Mouse (Mus musculus) mouse trophoblast stem cell (cell line): Measurements from ENCODE around the gene Galr2.

ENCODE experiments used
- in situ Hi-C, 2 experiments: fragments of 300-500 bp; cut with MseI, MboI; formaldehyde crosslinking; loops; 2 replicates in 1 of 2; 3 replicates in 1 of 2; pipeline ENCODE4 v1.15.1; 2025

Galr2 gene

GRCm38 (mm10) chr11:116306126-116306982 lies 25.6 kb downstream of the Galr2 start:
- in situ Hi-C loops: no loop called here

DNA sequence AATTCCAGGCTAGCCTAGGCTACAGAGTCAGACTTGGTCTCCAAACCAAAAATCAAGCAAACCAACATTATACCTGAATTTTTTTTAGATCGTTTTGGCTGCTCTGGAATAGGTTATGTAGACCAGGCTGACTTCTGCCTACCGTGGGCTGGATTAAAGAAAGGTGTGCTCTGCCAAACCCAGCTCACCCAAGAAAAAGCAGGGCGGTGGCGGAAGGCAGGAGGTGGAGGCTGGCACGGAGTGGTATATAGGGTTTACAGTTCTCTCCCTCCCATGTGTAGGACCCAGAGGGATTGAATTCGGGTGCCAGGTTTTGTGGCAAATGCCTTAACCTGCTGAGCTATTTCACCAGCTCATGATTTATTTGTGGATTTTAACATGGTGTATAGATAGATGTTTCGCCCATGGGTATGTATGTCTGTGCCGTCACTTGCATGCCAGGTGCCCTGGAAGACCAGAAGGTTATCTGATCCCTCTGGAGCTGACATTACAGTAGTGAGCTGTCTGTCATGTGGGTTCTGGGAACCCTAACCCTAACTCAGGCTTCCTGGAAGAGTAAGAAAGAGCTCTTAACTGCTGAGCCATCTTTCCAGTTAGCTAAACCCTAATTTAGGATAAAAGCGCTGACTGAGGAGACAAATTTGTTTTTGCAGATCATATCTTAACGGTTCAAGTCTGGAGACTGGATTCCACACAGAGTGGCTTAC lies 26.4 kb downstream of the Galr2 start, which contains the start of gene Exoc7:
Gene Exoc7 (minus strand): TSS at position 215 of the 707 bp plus-strand sequence.
- in situ Hi-C loops: no loop called here

DNA sequence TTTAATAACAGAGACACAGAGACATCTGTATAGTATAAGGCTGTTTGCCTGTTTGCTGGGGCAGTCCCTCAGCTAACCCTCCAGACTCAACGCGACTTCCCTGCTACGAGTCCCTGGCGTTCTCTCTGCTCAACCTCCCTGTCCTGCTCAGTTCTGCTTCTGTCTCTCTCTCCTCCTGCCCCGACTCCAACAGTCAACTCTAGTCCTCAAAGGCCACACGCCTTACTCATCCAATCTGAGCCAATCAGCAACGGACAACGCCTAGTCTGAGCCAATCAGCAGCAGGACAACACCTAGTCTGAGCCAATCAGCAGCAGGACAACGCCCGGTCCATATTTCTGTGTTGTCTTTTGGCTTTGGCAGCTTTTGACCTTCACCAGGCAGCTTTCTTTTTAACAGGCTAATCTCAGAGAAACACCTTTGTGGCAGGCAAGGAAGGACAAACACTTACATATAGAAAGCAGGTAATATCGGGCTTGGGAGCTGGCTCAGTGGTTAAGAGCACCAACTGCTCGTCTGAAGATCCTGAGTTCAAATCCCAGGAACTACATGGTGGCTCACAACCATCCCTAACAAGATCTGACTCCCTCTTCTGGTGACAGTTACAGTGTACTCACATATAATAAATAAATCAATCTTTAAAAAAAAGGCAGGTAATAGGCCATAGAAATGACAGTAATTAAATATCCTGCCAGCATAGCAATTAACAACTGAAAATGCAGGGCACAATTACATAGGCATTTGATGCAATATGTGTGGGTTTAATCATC lies 27.2 kb downstream of the Galr2 start:
- in situ Hi-C loops: no loop called here

DNA sequence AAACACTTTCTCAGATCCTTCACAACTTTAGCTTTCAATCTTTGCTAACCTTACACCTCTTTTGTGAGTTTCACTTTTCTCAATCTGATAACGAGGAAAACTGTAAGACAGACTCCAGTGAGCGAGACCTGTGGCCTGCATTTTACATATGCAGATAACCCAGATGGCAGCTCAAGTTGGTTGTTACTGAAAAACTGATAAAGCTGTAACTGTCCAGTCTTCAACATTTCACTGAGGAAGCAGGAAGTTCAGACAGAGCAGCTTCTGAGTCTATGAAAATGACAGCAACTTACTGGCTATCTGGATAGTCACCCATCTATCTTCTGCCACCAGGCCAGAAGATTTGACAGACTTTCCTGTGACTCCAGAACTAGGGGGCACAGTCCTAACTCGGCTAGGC lies 28.9 kb downstream of the Galr2 start:
- in situ Hi-C loops: no loop called here

- in situ Hi-C loops: loop anchor here in 1 of 2 experiments (5.0 kb wide), 1 partner anchor 141 kb away; no protein-coding TSS in a partner anchor
Observed at GRCm38 (mm10) chr11:116311169-116311568, 30.4 kb downstream of the Galr2 start.

DNA sequence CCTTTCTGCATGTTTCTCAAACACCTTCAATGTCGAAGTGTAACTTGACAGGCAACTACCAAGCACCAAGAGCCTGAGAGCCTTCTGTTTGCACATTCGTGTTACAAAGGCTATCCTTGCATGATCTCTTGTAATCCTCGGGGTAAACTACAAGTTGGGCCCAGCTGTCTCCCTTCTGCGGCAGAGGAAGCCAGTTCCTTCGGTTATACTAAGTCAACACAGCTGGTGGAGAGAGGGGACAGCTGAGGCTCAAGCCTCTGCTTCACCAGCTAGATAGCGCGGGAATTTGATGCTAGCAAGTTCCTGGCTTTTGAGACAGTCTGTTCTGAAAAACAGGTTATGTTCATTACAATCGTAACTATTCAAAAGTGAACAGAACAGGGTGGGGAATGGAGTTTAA lies 31.6 kb downstream of the Galr2 start:
- in situ Hi-C loops: loop anchor here in 1 of 2 experiments (5.0 kb wide), 1 partner anchor 140 kb away; no protein-coding TSS in a partner anchor

DNA sequence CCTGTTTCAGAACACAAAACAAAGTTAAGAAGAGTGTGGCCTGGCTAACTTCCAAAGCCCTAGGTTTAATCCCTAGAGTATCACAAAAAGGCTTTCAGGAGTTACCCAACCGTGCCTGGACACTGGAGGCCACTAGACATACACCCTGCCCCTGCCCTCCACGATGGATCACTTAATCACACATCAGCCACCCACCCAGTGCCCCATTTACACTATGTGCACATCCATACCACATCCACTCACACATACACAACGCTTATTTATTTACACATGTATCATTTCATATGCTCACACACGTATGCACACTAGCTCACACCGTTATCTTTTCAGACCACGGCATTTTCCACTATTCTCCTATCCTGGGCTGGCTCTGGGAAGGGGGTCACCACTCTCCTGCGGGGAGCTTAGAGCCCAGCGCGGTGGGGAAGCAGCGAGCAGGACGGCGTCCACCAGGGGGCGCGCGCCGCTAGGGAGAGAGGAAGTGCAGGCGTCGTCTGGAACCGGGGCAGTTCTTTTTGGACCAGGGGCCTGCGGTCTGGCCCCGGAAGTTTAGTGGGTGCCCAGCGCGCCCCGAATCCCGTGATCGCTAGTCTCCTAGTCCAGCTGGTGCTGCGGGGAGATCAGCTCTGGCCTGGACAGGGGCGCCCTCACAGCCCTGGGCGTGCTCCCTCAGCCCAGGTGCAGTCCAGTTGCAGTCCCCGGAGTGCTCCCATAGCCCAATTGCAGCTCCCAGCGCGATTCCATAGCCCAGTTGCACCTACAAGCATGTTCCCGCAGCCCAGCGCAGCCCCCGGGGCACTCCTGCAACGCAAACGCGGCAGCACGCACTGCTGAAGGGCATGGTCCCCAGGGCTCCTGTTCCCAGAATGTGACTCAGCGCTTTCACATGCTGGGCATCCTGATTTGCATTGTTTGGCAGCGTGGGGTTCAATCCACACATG lies 38.2 kb downstream of the Galr2 start:
- in situ Hi-C loops: loop anchor here in 1 of 2 experiments (5.0 kb wide), 1 partner anchor 53 kb away; no protein-coding TSS in a partner anchor

DNA sequence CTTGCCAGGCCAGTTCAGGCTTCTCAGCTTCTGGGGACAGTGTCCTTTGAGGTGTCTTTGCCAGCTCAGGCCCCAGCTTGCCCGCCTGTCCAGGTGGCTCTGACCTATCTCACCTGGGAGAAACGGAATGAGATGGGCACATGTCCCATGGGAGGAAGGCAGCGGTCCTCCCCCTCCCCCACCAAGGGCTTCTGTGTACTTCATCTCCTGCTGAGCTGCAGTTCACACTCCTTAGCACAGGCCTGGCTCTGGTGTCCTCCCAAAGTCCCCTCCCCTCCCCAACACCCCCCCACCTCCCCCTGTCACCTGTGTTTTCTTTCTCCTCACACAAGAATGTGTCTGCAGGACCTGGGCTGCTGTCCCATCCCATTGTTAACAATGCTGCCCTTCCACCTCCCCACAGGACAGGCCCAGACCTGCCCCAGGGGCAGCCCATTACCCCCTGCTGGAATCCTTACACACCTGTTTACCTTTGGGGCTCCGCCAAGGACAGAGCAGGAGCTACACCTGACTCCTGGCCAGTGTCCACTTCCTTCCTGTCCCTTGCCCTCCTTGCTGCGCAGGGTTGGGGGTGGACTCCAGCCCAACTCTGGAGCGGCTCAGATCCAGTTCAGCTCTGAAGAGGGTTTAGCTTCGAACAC lies 46.3 kb downstream of the Galr2 start:
- in situ Hi-C loops: loop anchor here in 1 of 2 experiments (10.0 kb wide), 1 partner anchor 118 kb away; no protein-coding TSS in a partner anchor

GRCm38 (mm10) chr11:116329314-116330210 lies 48.8 kb downstream of the Galr2 start:
- in situ Hi-C loops: loop anchor here in 1 of 2 experiments (10.0 kb wide), 1 partner anchor 115 kb away; no protein-coding TSS in a partner anchor

- in situ Hi-C loops: no loop called here
Observed at GRCm38 (mm10) chr11:116330211-116330518, 49.4 kb downstream of the Galr2 start.

DNA sequence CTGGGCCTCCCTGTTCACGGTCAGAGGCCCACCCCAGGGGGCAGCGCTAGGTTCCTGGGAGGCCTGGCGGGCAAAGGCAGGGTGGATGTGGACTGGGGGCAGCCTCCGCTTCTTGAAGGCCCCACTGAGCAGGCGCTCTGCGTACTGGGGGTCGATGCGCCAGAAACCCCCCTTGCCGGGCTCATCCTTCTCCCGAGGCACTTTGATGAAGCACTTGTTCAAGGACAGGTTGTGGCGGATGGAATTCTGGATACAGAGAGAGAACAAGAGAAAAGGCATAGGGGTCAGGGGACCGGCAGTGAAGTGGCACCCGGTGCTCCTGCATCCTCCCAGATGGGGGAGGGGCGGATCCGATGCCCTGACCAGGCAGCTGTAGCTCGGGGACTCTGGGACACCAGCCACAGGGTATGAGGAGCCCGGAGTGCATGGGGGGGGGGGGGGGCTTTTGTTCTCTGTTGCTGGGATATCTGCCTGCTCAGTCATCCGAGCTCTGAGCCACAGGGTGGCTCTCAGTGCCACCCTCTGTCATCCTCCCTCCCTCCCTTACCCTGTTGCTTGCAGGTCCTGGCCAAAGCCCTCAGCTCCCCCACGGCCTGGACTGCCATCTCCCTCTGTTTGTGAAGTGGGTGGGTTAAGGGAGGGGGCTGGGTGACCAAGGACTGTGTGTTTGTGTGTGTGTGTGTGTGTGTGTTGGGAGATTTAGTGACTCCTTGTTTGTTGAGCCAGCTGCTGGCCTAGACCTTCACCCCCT lies 51.7 kb downstream of the Galr2 start:
- in situ Hi-C loops: no loop called here

DNA sequence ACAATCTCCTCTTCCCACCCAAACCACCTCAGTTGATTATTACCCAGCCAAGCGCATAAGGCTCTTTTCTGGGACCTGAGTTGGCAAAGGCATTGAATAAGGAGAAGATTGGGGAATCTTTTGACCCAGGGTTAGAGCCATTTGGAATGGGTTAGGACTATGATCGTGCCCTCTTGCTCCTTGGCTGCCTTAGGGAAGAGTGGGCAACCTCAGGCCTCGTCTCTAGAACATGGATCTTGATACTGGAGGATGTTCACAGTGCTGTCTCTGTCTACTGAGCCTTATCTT lies 52.2 kb downstream of the Galr2 start:
- in situ Hi-C loops: no loop called here
